Mouse (Mus musculus) MEL (cell line): ENCODE measurements around the gene Riox2. TPM values are rescaled to one million over a fixed set of nuclear protein-coding genes. Genes with fewer than 3 reads are reported as not detected.

Experiments
- DNase-seq: peaks from one replicate; pipeline ENCODE4 v3.0.0; 2011; ENCODE audit warnings: low read depth, low spot score
- H3K27ac ChIP-seq: 2 replicates; pipeline ENCODE4 v1.5.1; 2012; ENCODE audit warnings: low read depth, mild to moderate bottlenecking, control low read depth, low read length, moderate library complexity; ENCODE audit not compliant: control insufficient read depth
- H3K27me3 ChIP-seq, 2 experiments: fragments of 150-350 bp in 1 of 2; sonication (generic) in 1 of 2; 2 replicates each; pipeline ENCODE4 v1.6.1; 2012; ENCODE audit warnings: low read length in 2 of 2, mild to moderate bottlenecking in 2 of 2, improper control_type of control experiment in 1 of 2, moderate library complexity in 1 of 2; ENCODE audit not compliant: insufficient read depth in 2 of 2, control insufficient read depth in 1 of 2
- H3K36me3 ChIP-seq, 2 experiments: 2 replicates each; pipeline ENCODE4 v1.6.1; 2012 to 2014; ENCODE audit warnings: low read length in 2 of 2, improper control_type of control experiment in 1 of 2, inconsistent platforms in 1 of 2, mild to moderate bottlenecking in 1 of 2; ENCODE audit not compliant: insufficient read depth in 2 of 2, control insufficient read depth in 1 of 2
- H3K4me1 ChIP-seq, 2 experiments: fragments of 150-350 bp in 1 of 2; sonication (generic) in 1 of 2; 2 replicates each; pipeline ENCODE4 v1.6.1; 2012; ENCODE audit warnings: low read length in 2 of 2, improper control_type of control experiment in 1 of 2, mild to moderate bottlenecking in 1 of 2; ENCODE audit not compliant: insufficient read depth in 2 of 2, control insufficient read depth in 1 of 2
- H3K4me3 ChIP-seq, 2 experiments: fragments of 150-350 bp in 1 of 2; sonication (generic) in 1 of 2; 2 replicates each; pipeline ENCODE4 v1.5.1; 2012; ENCODE audit warnings: low read depth in 2 of 2, low read length in 2 of 2, mild to moderate bottlenecking in 2 of 2, moderate library complexity in 2 of 2, control low read depth in 1 of 2, improper control_type of control experiment in 1 of 2; ENCODE audit not compliant: control insufficient read depth in 1 of 2, insufficient read depth in 1 of 2
- H3K79me2 ChIP-seq: 2 replicates; pipeline ENCODE4 v1.6.1; 2012; ENCODE audit warnings: mild to moderate bottlenecking, low read length, moderate library complexity; ENCODE audit not compliant: control insufficient read depth, poor library complexity, insufficient read depth
- H3K9ac ChIP-seq: 2 replicates; pipeline ENCODE4 v1.6.1; 2012; ENCODE audit warnings: low read depth, mild to moderate bottlenecking, control low read depth, low read length, moderate library complexity; ENCODE audit not compliant: control insufficient read depth, poor library complexity, severe bottlenecking
- H3K9me3 ChIP-seq: fragments of 150-350 bp; sonication (generic); replicated peaks from 2 replicates; pipeline ENCODE4 v1.6.1; 2012; ENCODE audit warnings: mild to moderate bottlenecking, low read length, improper control_type of control experiment, moderate library complexity; ENCODE audit not compliant: insufficient read depth
- ELF1 ChIP-seq: IDR thresholded peaks from 2 replicates; pipeline ENCODE4 v1.6.1; 2014; ENCODE audit warnings: low read depth, mild to moderate bottlenecking, inconsistent platforms, low read length, improper control_type of control experiment, moderate library complexity
- EP300 ChIP-seq, 2 experiments: IDR thresholded peaks; 2 replicates each; pipeline ENCODE4 v1.6.1; 2011; ENCODE audit warnings: improper control_type of control experiment in 2 of 2, low read length in 2 of 2, low read depth in 1 of 2, mild to moderate bottlenecking in 1 of 2
- ETS1 ChIP-seq: IDR thresholded peaks from 2 replicates; pipeline ENCODE4 v1.6.1; 2012; ENCODE audit warnings: low read depth, mild to moderate bottlenecking, inconsistent platforms, low read length, improper control_type of control experiment, moderate library complexity
- GABPA ChIP-seq: IDR thresholded peaks from 2 replicates; pipeline ENCODE4 v1.6.1; 2012; ENCODE audit warnings: low read depth, mild to moderate bottlenecking, inconsistent platforms, low read length, improper control_type of control experiment, moderate library complexity
- GATA1 ChIP-seq: IDR thresholded peaks from 2 replicates; pipeline ENCODE4 v1.6.1; 2011; ENCODE audit warnings: low read depth, low read length, improper control_type of control experiment
- MAX ChIP-seq: IDR thresholded peaks from 2 replicates; pipeline ENCODE4 v1.6.1; 2011; ENCODE audit warnings: low read length, improper control_type of control experiment
- MEF2A ChIP-seq: IDR thresholded peaks from 2 replicates; pipeline ENCODE4 v1.6.1; 2014; ENCODE audit warnings: low read depth, mild to moderate bottlenecking, inconsistent platforms, low read length, improper control_type of control experiment; ENCODE audit not compliant: poor library complexity, insufficient replicate concordance, severe bottlenecking; ENCODE audit errors: extremely low read depth
- MYB ChIP-seq: IDR thresholded peaks from 2 replicates; pipeline ENCODE4 v1.6.1; 2011; ENCODE audit warnings: mild to moderate bottlenecking, low read depth, low read length, improper control_type of control experiment
- POLR2A ChIP-seq, 2 experiments: IDR thresholded peaks; 2 replicates each; pipeline ENCODE4 v1.6.1; 2011 to 2012; ENCODE audit warnings: low read length in 2 of 2, mild to moderate bottlenecking in 2 of 2, control low read depth in 1 of 2, improper control_type of control experiment in 1 of 2, low read depth in 1 of 2, moderate library complexity in 1 of 2; ENCODE audit not compliant: control insufficient read depth in 1 of 2, insufficient read depth in 1 of 2, poor library complexity in 1 of 2
- POLR2AphosphoS5 ChIP-seq: IDR thresholded peaks from 2 replicates; pipeline ENCODE4 v1.6.1; 2012; ENCODE audit warnings: low read depth, borderline replicate concordance, mild to moderate bottlenecking, inconsistent platforms, low read length, moderate library complexity, mixed read lengths
- SMC3 ChIP-seq: IDR thresholded peaks from 2 replicates; pipeline ENCODE4 v1.6.1; 2011; ENCODE audit warnings: low read depth, low read length, improper control_type of control experiment
- TCF12 ChIP-seq: IDR thresholded peaks from 2 replicates; pipeline ENCODE4 v1.6.1; 2014; ENCODE audit warnings: low read depth, mild to moderate bottlenecking, inconsistent platforms, low read length, improper control_type of control experiment, moderate library complexity
- UBTF ChIP-seq: IDR thresholded peaks from 2 replicates; pipeline ENCODE4 v1.6.1; 2012; ENCODE audit warnings: low read depth, mild to moderate bottlenecking, inconsistent platforms, low read length, improper control_type of control experiment, moderate library complexity, borderline replicate concordance; ENCODE audit not compliant: insufficient read depth
- USF1 ChIP-seq: IDR thresholded peaks from 2 replicates; pipeline ENCODE4 v1.6.1; 2014; ENCODE audit warnings: low read depth, mild to moderate bottlenecking, inconsistent platforms, low read length, improper control_type of control experiment, moderate library complexity
- USF2 ChIP-seq, 2 experiments: IDR thresholded peaks; 2 replicates each; pipeline ENCODE4 v1.6.1; 2011 to 2012; ENCODE audit warnings: improper control_type of control experiment in 2 of 2, low read length in 2 of 2, borderline replicate concordance in 1 of 2, inconsistent platforms in 1 of 2, low read depth in 1 of 2, mild to moderate bottlenecking in 1 of 2; ENCODE audit not compliant: insufficient read depth in 1 of 2
- ZKSCAN1 ChIP-seq: IDR thresholded peaks from 2 replicates; pipeline ENCODE4 v1.6.1; 2012; ENCODE audit warnings: low read depth, mild to moderate bottlenecking, inconsistent platforms, low read length, improper control_type of control experiment, moderate library complexity
- ZNF384 ChIP-seq: IDR thresholded peaks from 2 replicates; pipeline ENCODE4 v1.6.1; 2012; ENCODE audit warnings: low read depth, mild to moderate bottlenecking, inconsistent platforms, low read length, improper control_type of control experiment
- polyA plus RNA-seq, 2 experiments: library from polyadenylated mRNA; stranded (reverse) in 1 of 2; unstranded in 1 of 2; fragments of >175 nt in 1 of 2; fragments of >200 nt in 1 of 2; gene quantifications; 2 replicates each; pipeline versions ENCODE4 v1.2.1 to v1.2.4; 2012; ENCODE audit warnings: low replicate concordance in 2 of 2, low read depth in 1 of 2; ENCODE audit not compliant: insufficient read length in 2 of 2, insufficient read depth in 1 of 2, missing spikeins in 1 of 2
- total RNA-seq: library from RNA; depleted of rRNA; stranded (reverse); fragments of 300-350 nt; gene quantifications from 2 replicates; pipeline ENCODE4 v1.2.3, GENCODE M21; 2012

Riox2 gene
- total and polyA plus RNA-seq, 3 experiments, result 23.4 to 25.8 TPM; not detected in 1

DNA sequence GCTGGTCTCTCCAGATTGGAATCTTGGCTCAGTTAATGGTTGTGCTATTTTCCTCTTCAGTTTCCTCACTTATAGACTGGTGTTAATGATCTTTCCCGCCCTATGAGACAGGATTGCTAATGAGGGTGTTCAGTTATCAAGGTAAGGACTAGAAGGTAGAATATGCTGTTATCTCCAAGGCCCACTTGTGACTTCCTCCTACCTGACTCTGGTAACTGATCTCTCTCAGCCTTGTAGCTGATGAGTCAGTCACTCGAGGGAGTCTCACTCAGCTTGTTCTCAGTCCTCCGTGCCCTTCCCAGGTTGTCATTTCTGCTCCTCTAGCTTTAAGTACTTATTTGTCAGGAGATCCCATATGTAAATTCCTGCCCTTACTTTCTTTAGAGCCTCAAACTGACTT, 6.4 kb downstream of the Riox2 start:
- H3K4me1 ChIP-seq, result peaks cover 0 to 4% of the 10 kb centered on the region in 2 experiments; a peak in 1 of 4 replicates
- no peak overlapping the region for H3K9ac ChIP-seq
- peak; percentile 56 for DNase-seq
- peaks cover 8 to 17% of the 10 kb centered on the region in 2 experiments for H3K36me3 ChIP-seq
- no peak overlapping the region for H3K27ac ChIP-seq
- H3K27me3 ChIP-seq, result no peaks in the 10 kb centered on the region
- no peak overlapping the region for H3K4me3 ChIP-seq
- TF ChIP-seq GABPA (no peak), POLR2A (IDR thresholded peaks at IDR 0.05; ENCODE audit: control insufficient read depth in 1 of 2, insufficient read depth in 1 of 2, low read depth in 1 of 2, low read length in 2 of 2, poor library complexity in 1 of 2) (no peak), EP300 (IDR thresholded peaks at IDR 0.05; ENCODE audit: low read depth in 1 of 2, low read length in 2 of 2) (peak; percentile 33 to 69; a peak in 3 of 4 replicates), ZKSCAN1 (no peak), UBTF (no peak), GATA1 (peak; percentile 67), MEF2A (no peak), ELF1 (no peak), USF1 (no peak), POLR2AphosphoS5 (no peak), TCF12 (0 out of 2 replicates have a peak, but pooled peaks have one; percentile 6), SMC3 (no peak), MYB (no peak), ZNF384 (no peak), ETS1 (no peak)
- H3K9me3 ChIP-seq, result no peaks in the 10 kb centered on the region
- peaks cover 9% of the 10 kb centered on the region for H3K79me2 ChIP-seq

DNA sequence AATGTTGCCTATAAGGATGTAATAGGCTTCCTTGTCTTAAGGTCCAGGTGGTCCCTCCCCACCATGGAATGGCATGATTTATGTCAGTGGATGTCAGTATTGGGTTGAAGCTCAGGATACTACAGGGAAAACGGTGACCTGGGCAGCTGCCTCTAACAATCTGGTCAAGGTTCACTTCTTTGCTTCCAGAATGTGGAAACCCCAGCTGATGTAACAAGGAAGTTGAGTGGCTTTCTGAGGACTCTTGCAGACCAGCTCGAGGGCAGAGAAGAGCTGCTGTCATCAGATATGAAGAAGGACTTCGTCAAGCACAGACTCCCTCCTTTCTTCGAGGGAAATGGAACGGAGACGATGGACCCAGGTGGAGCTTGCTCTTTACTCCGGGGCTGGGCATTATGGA, 15.7 kb downstream of the Riox2 start:
- DNase-seq, result no peak
- Histone ChIP-seq H3K9me3 (no peaks in the 10 kb centered on the region), H3K27me3 (no peaks in the 10 kb centered on the region), H3K9ac (no peak overlapping the region), H3K27ac (no peak overlapping the region), H3K4me1 (no peaks in the 10 kb centered on the region), H3K4me3 (no peak overlapping the region), H3K36me3 (peaks cover 0 to 3% of the 10 kb centered on the region in 2 experiments; a peak in 3 of 4 replicates), H3K79me2 (no peaks in the 10 kb centered on the region)
- TF ChIP-seq ETS1 (no peak), EP300 (IDR thresholded peaks at IDR 0.05; ENCODE audit: low read depth in 1 of 2, low read length in 2 of 2) (no peak), MAX (no peak), USF2 (IDR thresholded peaks at IDR 0.05; ENCODE audit: borderline replicate concordance in 1 of 2, insufficient read depth in 1 of 2, low read depth in 1 of 2, low read length in 2 of 2) (no peak), USF1 (no peak)
